Mouse (Mus musculus) kidney, adult 2 months (tissue): Measurements from ENCODE around the gene Ccdc189.

ENCODE experiments used
- CTCF ChIP-seq: fragments of 200-500 bp; conservative IDR thresholded peaks from 2 replicates; pipeline ENCODE4 v1.5.1; 2011; ENCODE audit warnings: low read depth, mild to moderate bottlenecking, control low read depth, low read length, moderate library complexity, mixed read lengths; ENCODE audit not compliant: insufficient read depth, insufficient read length
- POLR2A ChIP-seq: fragments of 200-500 bp; IDR thresholded peaks from one replicate; pipeline ENCODE4 v1.6.1; 2011; ENCODE audit warnings: low read depth, low read length, control low read depth

- TF ChIP-seq POLR2A: no peak
- no peak for TF ChIP-seq CTCF
Observed at GRCm38 (mm10) chr7:127585031-127585430, 3.4 kb downstream of the Ccdc189 start.
